Mouse (Mus musculus): ENCODE results near the gene Spocd1.
A peak's percentile ranks its signal among the peaks of the same experiment; 100 is the strongest.
"Not testable (repeated sequence)": the region's sequence is repeated elsewhere in the genome, so short reads cannot be mapped to it uniquely, and the experiment has no call there.

Spocd1 gene

DNA sequence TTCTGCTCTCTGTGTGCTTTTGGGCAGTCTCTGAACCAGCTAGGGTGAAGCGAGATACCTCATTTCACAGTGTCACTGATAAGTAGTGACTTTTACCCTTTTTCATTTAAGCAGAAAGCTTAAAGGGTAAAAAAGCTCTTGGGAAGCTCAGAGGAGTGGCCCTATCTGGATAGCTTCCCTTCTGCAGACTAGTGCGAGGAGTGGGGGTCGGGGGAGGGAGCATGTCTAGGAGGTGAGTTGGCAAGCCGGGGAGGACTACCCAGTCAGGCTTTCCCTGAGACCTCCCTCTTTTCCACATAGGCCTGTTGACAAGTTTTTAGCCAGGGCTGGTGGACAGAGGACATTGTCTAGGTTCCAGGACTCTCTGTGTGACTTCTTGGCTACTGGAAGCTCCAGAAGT lies at the start of gene Spocd1:
Gene Spocd1 (plus strand): TSS at position 301 of the 400 bp plus-strand sequence.
- no peak for DNase-seq (ENCODE audit: extremely low spot score)

DNA sequence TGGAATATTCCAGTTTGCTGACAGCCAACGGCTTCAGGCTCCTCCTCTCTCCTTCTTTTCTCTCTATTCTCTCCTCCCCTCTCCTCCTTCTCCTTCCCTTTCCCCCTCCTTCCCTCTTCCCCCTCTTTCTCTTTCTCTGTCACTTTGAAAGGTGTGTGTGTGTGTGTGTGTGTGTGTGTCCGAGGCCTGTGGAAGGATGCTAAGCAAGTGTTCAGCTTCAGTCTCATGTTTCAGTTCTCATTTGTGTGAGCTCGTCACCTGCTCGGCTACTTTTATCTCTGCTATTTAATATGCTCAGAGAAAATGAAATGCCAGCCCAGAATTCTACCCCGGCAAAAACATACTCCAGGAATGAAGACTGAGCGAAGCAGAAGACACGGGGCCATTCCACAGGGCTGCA lies 48.4 kb upstream of the Spocd1 start:
- no peak for DNase-seq (ENCODE audit: extremely low spot score)

DNA sequence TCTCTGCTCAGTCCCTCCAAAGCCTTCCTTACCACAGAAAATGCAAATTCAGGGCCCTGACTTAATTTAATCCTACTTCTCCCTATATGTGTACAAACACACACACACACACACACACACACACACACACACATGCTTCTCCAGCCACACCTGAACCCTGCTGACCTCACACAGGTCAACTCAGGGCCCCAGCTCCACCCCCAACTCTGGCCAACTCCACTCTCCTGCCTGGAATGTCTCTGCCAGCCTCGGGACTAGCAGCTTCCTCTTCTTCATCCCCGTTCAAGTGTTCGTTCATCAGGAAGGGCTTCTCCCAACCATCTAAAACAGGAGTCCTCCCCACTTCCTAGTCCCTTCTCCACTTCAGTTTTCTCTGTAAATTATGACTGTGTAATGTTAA lies 47.4 kb upstream of the Spocd1 start:
- DNase-seq (ENCODE audit: extremely low spot score): no peak

DNA sequence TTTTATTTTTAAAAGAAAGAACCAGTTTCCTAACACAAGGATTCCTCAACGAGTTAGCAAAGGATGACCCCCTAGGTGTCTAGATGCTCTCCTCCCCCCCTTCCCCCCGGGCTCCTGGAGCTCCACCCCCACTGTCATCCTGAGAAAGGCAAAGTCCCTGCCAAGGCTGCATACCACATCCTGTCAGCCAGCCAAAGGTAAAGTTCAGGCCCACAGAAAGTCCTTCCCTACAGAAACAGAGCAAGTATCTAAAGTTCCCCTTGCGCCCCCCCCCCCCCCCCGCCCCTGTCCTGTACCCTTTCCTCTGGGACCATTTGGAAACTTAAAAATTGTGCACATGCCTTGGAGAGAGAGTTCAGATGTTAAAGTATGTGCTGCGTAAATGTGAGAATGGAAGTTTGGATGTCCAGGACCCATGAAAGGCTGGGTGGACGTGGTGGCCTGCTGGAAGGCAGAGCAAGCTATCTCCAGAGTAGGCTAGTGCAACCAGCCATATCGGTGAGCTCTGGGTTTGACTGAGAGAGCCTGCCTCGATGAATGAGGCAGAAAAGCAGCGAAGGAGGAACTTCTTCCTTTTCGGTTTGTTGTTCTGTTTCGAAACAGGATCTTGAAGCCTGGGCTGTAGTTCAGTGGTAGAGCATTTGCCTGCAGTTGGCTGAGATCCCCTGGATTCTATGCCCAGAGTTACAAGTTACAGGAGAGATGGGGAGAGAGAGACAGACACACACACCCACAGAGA lies 46.3 kb upstream of the Spocd1 start:
- no peak for DNase-seq (ENCODE audit: extremely low spot score)

DNA sequence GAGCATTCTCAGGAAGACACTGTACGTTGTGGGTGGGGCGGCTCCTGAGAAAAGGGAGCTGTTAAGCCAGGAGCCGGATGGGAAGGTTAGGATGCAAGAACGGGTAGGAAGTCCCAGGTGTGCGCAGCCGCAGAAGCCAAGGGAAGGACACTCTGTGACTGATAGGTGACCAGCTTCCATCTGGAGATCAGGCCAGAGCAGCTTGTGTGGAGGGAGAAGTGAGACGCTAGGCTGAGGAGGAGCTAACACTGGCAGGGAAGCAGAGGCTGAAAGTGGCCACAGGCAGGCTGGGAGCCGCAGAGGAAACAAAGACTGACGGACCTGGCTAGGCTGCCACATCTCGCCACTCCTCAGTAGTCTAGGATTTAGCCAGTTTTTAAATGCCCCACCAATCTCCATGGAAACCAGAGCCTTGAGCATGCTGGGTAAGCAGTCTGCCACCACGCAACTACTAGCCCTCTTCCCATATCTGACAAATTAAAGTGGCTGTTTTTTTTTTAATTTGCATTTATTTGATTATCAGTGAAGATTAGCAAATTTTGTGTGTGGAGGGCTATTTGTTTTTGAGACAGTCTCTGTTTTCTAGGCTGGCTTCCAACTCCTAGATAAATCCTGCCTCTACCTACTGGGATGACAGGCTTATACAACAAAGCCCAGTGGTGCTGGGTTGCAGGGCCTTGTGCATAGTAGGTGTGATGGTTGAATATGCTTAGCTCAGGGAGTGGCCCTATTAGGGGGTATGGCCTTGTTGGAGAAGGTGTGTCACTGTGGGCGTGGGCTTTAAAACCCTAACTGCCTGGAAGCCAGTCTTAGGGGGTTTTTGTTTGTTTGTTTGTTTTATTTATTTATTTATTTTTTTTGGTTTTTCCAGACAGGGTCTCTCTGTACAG lies 44.8 kb upstream of the Spocd1 start:
- no peak for DNase-seq (ENCODE audit: extremely low spot score)

DNA sequence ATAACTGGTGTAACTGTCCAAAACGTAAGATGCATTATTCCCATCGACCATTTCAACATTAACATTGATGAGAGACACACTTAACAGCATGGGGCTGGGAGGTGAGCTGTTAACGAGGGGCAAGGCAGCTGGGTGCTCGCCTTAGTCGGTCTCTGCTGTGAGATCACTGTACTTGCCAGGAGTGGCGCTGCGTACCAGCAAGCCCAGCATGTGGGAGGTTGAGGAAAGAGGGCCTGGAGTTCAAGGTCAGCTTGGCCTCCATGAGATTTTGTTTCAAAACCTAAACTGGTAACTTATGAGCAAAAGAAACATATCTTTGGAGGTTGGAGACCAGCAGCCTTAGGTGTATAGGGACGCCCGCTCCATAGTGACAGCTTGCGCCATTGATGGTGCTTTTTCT lies 39.4 kb upstream of the Spocd1 start:
- no peak for DNase-seq (ENCODE audit: extremely low spot score)

DNA sequence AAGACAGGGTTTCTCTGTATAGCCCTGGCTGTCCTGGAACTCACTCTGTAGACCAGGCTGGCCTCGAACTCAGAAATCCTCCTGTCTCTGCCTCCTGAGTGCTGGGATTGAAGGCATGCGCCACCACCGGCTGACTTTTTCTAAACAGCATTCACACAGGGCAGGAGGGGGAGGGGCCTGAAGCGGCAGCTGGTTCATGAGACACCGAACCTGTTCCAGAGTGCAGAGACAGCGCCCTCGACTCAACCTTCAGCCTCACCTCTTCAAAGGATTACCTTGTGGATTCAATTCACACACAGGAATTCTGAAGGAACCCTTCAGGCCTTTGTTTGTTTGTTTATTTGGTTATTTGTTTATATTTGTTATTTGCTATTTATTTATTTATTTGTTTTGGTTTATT lies 39.0 kb upstream of the Spocd1 start:
- no peak for DNase-seq (ENCODE audit: extremely low spot score)

DNA sequence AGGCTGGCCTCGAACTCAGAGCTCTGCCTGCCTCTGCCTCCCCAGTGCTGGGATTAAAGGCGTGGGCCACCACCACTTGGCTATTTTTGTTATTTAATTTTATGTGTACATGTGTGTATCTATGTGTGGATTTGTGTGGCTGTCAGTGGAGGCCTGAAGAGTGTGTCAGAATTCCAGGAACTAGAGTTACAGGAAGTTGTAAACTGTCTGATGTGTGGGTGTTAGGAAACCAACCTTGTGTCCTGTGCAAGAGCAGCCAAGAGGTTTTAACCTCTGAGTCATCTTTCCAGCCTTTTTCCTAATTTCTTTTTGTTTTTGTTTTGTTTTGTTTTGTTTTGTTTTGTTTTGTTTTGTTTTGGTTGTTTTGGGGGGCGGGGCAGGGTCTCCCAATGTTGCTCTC lies 34.2 kb upstream of the Spocd1 start:
- no peak for DNase-seq (ENCODE audit: extremely low spot score)

DNA sequence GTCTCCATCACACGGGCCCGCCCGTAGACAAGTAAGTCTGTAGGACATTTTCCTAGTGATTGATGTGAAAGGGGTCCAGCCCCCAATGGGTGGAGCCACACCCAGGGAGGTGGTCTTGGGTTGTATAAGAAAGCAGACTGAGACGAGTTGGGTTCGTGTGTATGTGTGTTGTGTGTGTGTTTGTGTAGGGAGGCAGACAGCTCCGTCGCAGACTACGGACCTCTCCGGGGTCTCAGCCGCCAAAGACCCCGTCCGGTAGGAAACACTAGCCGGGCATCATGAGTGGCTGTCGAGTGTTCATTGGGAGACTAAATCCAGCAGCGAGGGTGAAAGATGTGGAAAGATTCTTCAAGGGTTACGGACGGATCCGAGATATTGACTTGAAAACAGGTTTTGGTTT lies 30.2 kb upstream of the Spocd1 start:
- DNase-seq (ENCODE audit: extremely low spot score): not testable (repeated sequence)

DNA sequence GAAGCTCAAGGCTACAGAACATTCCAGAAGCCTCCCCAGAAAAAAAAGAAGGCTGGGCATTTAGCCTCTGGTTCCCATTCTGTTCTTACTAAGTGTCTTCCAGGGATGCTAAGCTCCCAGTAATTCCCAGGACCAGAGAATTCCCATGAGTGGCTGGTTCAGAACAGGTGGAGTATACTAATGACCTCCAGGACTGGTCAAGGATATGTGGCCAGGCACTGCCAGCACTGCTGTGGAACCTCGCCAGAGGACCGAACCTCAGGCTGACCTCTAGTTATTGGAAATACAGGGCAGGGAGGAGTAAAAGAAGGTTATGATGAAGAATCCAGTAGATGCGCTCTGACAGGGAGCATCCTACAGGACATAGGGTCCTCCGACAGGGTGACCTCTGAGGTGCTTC lies 26.7 kb upstream of the Spocd1 start:
- no peak for DNase-seq (ENCODE audit: extremely low spot score)

DNA sequence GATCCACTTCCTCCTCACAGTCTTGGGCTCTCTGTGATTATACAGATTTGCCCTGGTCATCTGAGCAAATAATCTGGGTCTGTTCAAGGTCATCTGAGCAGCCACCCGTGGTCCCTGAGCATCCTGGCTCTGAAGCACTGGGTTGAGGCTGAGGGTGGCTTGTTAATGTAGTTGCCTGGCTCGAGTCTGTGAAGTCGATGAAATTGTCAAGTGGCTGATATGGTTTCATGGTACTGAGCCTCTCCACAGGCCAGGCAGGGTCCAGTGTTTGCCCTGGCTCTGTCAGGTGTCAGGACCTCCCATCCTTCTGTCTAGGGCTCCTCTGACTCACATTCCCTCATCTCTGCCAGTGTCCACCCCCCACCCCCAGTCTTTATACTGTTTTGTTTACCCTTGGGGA lies 25.5 kb upstream of the Spocd1 start:
- no peak for DNase-seq (ENCODE audit: extremely low spot score)

DNA sequence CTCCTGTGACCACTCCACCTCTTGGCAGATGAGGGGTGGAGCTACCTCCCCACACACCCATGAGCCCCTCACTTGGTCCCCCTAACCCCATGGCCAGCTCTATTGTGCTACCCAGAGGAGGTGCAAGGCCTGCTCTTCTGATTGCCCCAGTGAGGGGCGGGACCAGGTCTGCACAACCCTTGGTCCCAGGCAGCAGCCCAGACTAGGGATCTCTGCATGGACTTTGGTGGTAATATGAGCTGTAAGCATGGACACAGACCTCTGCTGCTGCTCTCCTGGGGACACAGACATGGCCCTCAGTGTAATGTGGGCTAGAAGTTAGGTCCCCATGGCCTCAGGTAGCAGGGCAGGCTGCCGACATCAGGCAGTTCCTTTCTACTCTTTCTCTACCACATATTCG lies 24.0 kb upstream of the Spocd1 start:
- no peak for DNase-seq (ENCODE audit: extremely low spot score)

DNA sequence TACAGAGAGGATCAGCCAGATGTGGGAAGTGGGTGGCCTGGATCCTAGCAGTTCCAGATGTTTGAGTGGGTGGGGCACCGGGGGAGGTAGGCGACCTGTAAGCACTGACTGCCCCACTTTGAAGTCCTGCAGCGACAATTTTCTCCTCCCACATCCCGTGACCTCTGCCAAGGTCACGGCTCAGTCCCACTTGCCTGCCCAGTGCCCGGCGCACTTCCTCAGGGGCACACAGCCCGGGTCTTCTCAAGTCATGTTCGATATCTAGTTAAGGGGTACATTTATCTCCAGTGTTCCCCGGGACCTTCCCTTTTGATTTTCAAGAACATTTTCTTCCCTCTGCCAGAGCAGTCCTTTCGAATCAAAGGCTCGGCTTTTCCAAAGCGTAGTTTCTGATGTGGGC lies 23.0 kb upstream of the Spocd1 start:
- no peak for DNase-seq (ENCODE audit: extremely low spot score)

DNA sequence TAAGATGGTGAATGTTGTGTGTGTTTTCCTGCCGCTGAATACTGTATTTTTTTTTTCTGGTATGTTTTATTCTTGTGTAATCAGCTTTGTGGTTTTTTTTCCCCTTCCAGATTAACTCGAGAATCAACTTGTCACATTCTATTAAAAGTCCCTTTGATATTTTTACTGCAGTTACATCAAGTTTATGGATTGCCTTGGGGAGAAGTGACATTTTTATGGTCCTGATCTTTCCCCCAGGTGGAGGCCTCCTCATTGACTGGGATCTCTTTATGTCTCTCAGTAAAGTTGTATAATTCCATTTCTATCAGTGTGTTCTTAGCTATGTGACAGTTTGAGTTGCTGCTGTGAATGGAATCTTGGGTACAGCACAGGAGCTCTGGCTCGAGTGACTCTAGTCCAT lies 20.2 kb upstream of the Spocd1 start:
- no peak for DNase-seq (ENCODE audit: extremely low spot score)

DNA sequence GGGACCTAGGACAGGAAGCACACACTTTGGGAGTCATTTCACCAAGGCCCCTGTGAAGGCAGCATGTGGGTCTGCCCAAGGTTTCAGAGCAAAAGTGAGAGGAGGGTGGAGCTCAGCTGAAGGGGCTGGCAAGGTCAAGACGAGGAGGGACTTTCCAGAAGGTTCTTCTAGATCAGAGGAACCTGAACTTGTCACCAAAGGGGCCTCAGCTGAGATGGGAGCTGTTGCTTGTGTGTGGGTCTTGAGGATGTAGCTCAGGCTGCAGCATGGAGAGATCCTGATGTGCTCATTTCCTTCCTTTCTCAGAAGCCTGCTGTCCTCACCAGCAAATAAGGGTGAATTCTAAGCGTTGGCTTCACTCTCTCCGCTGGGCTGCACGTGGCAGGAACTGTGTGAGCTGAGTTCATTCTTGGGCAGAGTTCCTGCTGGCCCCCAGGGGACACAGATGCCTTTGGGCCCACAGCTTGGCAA lies 19.8 kb upstream of the Spocd1 start:
- DNase-seq (ENCODE audit: extremely low spot score): no peak

DNA sequence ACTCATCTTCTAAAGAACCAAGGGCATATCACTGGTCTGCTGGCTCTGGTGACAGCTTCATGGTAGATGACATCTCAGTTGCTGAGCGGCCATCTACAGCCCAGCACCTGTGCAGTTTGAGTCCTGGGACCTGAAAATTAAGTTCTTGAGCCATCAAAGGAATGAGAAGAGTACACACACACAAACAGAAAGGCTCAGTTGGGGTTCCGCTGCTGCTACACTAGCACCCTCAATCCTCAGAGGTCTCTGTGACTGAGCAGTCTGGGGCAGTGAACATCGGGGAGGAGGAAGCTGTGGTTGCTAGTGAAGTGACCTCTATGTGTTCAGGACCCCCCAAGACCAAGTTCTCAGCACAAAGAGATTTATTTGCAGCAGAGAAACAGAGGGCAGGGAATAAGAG lies 16.1 kb upstream of the Spocd1 start:
- DNase-seq (ENCODE audit: extremely low spot score): no peak

DNA sequence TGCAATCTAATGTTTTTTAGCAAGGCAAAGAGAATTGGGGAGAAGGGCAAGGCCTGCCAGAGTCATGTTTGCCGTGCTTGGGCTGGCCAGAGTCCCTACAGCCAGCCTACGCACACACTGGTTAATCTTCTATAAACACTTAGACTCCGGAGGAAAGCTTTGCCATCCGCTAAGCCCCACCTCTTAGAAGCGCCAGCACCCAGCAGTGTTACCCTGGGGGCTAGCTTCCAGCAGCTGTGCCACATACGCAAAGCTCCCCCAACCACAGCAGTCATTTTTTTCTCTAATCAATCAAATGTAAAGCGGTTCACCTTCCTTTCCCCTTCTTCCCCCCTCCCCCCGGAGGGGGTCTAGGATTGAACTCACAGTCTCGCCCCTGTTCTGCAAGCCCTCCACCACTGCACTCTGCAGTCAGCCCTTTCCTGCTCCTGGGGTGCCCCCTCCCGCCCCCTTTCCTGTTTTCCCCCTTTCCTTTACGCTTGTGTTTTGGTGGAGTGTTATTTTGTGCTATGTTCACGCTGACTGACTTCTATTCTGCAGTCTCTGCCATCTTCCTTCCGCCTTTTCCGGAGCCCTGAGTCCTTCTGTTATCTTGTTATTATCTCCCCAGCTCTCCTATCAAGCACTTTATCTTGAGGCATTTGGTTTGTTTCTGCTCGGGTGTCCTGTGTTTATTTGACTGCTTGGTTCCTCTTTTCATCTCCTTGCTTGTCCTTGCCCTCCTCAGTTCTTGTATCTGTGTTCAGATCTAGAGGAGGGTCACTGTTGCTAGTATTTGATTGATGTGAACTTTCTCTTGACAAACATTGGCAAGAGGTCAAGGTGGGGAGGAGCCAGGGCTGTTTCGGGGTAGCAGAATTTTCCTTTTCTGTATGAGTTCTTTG lies 15.0 kb upstream of the Spocd1 start:
- DNase-seq (ENCODE audit: extremely low spot score): peak; percentile 37

DNA sequence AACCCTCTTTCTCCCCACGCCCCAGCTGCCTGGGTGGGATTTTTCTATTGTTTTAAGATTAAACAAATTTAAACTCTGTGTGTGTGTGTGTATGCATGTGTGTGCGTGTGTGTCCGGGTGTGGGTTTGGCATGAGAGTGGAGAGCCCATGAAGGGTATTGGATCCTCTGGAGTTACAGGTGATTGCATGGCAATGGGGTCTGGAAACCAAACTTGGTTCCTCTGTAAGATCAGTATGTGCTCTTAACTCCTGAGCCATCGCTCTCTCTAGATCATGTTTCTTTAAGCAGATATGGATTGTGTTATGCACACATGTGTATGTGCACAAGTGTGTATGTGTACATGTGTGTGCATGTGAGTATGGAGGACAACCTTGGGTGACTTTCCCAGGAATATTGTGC lies 14.4 kb upstream of the Spocd1 start:
- DNase-seq (ENCODE audit: extremely low spot score): no peak

DNA sequence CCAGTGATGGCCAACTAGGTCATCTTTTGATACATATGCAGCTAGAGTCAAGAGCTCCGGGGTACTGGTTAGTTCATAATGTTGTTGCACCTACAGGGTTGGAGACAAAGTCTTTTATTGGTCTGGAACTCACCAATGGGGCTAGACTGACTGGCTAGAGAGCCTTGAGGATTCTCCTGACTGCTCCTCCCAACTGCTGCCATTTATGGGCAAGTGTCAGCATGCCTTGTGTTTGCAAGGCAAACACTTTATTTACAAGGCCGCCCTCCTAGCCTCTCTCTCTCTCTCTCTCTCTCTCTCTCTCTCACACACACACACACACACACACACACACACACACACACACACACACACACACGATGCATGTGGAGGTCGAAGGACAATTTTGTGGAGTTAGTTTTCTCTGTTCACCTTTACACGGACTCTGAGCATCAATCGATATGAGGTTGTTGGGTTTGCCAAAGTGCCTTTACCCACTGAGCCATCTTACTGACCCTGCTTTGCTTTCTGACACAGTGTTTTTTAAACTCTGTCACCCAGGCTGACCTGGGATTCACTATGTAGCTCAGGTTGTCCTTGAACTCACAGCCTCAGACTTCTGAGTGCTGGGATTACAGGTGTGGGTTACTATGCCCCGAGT lies 13.6 kb upstream of the Spocd1 start:
- DNase-seq (ENCODE audit: extremely low spot score): no peak

DNA sequence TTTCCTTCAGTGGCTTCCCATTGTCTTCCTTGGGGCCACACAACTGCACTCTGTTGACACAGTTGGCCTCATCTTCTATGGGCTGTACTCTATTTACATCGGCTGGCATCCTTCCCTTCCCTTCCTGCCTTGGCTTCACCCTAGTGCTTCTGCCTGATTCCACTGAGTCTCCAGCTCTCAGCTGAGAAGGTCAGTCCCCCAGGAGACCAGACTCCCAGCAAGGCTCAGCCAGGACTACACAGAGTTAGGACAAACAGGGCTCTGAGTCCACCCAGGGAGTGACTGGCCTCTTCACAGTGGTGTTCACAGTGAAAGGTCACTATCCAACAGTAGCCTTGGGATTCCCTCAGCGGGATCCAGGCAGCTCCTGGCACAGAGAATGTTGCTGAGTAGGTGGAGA lies 12.9 kb upstream of the Spocd1 start:
- no peak for DNase-seq (ENCODE audit: extremely low spot score)

DNA sequence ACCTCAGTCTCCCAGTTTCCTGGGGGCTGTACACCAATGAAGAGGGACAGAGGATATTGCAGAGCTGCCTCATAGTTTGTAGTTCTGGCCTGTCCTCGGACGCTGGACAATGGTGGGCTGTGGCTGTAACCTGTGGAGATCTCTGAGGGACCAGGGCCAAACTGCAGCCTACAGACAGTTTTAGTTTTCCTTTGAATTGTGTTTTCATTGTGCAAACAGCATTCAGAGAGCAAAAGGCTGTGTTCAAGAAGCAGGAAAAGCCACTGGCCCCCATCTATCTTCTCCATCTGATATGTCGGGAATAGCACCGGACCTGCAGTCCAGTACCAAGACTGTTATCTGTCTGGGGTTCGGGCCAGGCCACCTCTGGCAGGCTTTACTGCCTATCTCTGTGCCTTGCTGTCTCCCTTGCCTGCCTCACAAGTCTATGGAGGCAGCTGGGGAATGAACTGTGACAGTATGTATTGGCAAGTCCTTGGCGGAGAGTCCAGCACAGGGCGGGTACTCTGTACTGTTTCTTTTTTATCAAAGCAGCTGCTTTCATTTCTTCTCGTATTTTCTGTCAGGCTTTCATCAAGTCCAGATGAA lies 11.9 kb upstream of the Spocd1 start:
- no peak for DNase-seq (ENCODE audit: extremely low spot score)
